9 mouse cellular contexts compared by ENCODE assay signal in genomic region chr1:162209487-162210149, GRCm38 (mm10).
DNase-seq lines count a peak whose midpoint lies in the region; ATAC-seq lines count a peak whose summit lies in the region.
"Had no signal": no experiment of that assay in that cellular context is flagged by ENCODE, and none has a peak within 500 bp of the region (broad histone marks: within the 10 kb centered on the region; RNA-seq: fewer than 3 reads in every experiment).

No protein-coding gene starts in this region.

- peak overlapping the region; percentile 5; the same call in 1 of the 2 replicates for H3K9ac ChIP-seq in heart, embryonic 13.5 days
- H3K9ac ChIP-seq in hindbrain, embryonic 13.5 days, result no peak overlapping the region
- no peak overlapping the region for H3K9ac ChIP-seq in midbrain, embryonic 16.5 days (ENCODE audit: low read depth, low read length)

- peak overlapping the region; percentile 25 for H3K27ac ChIP-seq in heart, embryonic 13.5 days (replicated peaks)
- H3K27ac ChIP-seq in hindbrain, embryonic 13.5 days, result no peak overlapping the region
- no peak overlapping the region for H3K27ac ChIP-seq in midbrain, embryonic 16.5 days (ENCODE audit: low read length)

- H3K27me3 ChIP-seq in heart, embryonic 13.5 days (replicated peaks), result no peaks in the 10 kb centered on the region
- peaks cover 25% of the 10 kb centered on the region for H3K27me3 ChIP-seq in hindbrain, embryonic 13.5 days
- no peaks in the 10 kb centered on the region for H3K27me3 ChIP-seq in midbrain, embryonic 16.5 days (ENCODE audit: control insufficient read depth, insufficient read depth, low read depth, low read length)

- DNase-seq in heart, adult 9 months (ENCODE audit: low spot score in 2 of 2), result no peak
- DNase-seq in embryo, embryonic 9.5 days (ENCODE audit: extremely low spot score), result peak; percentile 46
- DNase-seq in cerebellum, postnatal 14 days, result no peak
- DNase-seq in spleen, postnatal 14 days (ENCODE audit: low spot score in 2 of 2), result no peak
- no peak for DNase-seq in spleen, adult 18-20 months
- DNase-seq: kidney, adult 11 months had no signal

- WGBS in heart, embryonic 13.5 days, result 37% methylated on average over 10 of the region's 10 CpGs
- WGBS in hindbrain, embryonic 13.5 days, result 14% methylated on average over 10 of the region's 10 CpGs
- WGBS in midbrain, embryonic 16.5 days, result 9% methylated on average over 10 of the region's 10 CpGs

- H3K4me3 ChIP-seq in heart, embryonic 13.5 days, result no peak overlapping the region
- no peak overlapping the region for H3K4me3 ChIP-seq in hindbrain, embryonic 13.5 days
- no peak overlapping the region for H3K4me3 ChIP-seq in midbrain, embryonic 16.5 days (ENCODE audit: low read depth, low read length)

- H3K9me3 ChIP-seq in heart, embryonic 13.5 days, result no peaks in the 10 kb centered on the region
- H3K9me3 ChIP-seq in hindbrain, embryonic 13.5 days, result no peaks in the 10 kb centered on the region
- H3K9me3 ChIP-seq in midbrain, embryonic 16.5 days (replicated peaks; ENCODE audit: control insufficient read depth, low read length, poor library complexity, severe bottlenecking), result no peaks in the 10 kb centered on the region

- no peak for ATAC-seq in heart, embryonic 13.5 days (ENCODE audit: extremely low read depth, insufficient number of reproducible peaks, low FRiP score, low TSS enrichment)
- peak; percentile 24; the same call in 1 of the 2 replicates for ATAC-seq in hindbrain, embryonic 13.5 days (ENCODE audit: low FRiP score)
- ATAC-seq in midbrain, embryonic 16.5 days, result peak; percentile 68; the same call in 1 of the 2 replicates

- H3K4me2 ChIP-seq in heart, embryonic 13.5 days, result 0 out of 2 replicates have a peak overlapping the region, but pooled peaks have one; percentile 6
- H3K4me2 ChIP-seq in hindbrain, embryonic 13.5 days, result peak overlapping the region; percentile 4; the same call in 1 of the 2 replicates
- H3K4me2 ChIP-seq in midbrain, embryonic 16.5 days (ENCODE audit: low read length), result no peak overlapping the region

- H3K4me1 ChIP-seq in heart, embryonic 13.5 days, result peaks cover 38% of the 10 kb centered on the region
- peaks cover 10% of the 10 kb centered on the region for H3K4me1 ChIP-seq in hindbrain, embryonic 13.5 days (replicated peaks)
- peaks cover 2% of the 10 kb centered on the region; the same call in 1 of the 2 replicates for H3K4me1 ChIP-seq in midbrain, embryonic 16.5 days (ENCODE audit: control insufficient read depth, insufficient read depth, low read length)

- H3K36me3 ChIP-seq in heart, embryonic 13.5 days, result no peaks in the 10 kb centered on the region
- no peaks in the 10 kb centered on the region for H3K36me3 ChIP-seq in hindbrain, embryonic 13.5 days
- no peaks in the 10 kb centered on the region for H3K36me3 ChIP-seq in midbrain, embryonic 16.5 days (ENCODE audit: control insufficient read depth, insufficient read depth, low read length)
